Mouse (Mus musculus) neural tube, embryonic 12.5 days (tissue): ENCODE measurements at regions not wholly inside any gene's neighbourhood (a gene's known extent, or its start where the extent isn't known, plus 50 kb on each side); places are given as distances from the start of the nearest gene placed in this dataset.

Experiments
- ATAC-seq: fragments of 200-750 bp; cut with Nextera tagmentation; 2 replicates; pipeline ENCODE4 v1.8.0; 2017; ENCODE audit warnings: low read depth, mild to moderate bottlenecking, moderate TSS enrichment, moderate library complexity; ENCODE audit not compliant: low FRiP score
- H3K27ac ChIP-seq: fragments of 300-500 bp; sonication (generic); 2 replicates; pipeline ENCODE4 v1.5.1; 2016
- H3K27me3 ChIP-seq: fragments of 300-500 bp; sonication (generic); replicated peaks from 2 replicates; pipeline ENCODE4 v1.6.1; 2016; ENCODE audit warnings: mild to moderate bottlenecking
- H3K36me3 ChIP-seq: fragments of 300-500 bp; sonication (generic); 2 replicates; pipeline ENCODE4 v1.6.1; 2016; ENCODE audit warnings: mild to moderate bottlenecking
- H3K4me1 ChIP-seq: fragments of 300-500 bp; sonication (generic); 2 replicates; pipeline ENCODE4 v1.6.1; 2016
- H3K4me2 ChIP-seq: fragments of 300-500 bp; sonication (generic); replicated peaks from 2 replicates; pipeline ENCODE4 v1.6.1; 2016; ENCODE audit warnings: mild to moderate bottlenecking
- H3K4me3 ChIP-seq: fragments of 300-500 bp; sonication (generic); 2 replicates; pipeline ENCODE4 v1.5.1; 2016
- H3K9ac ChIP-seq: fragments of 300-500 bp; sonication (generic); 2 replicates; pipeline ENCODE4 v1.6.1; 2016; ENCODE audit warnings: mild to moderate bottlenecking
- H3K9me3 ChIP-seq: fragments of 300-500 bp; sonication (generic); 2 replicates; pipeline ENCODE4 v1.6.1; 2016; ENCODE audit warnings: mild to moderate bottlenecking
- WGBS: fragments of 180-500 bp; shearing (Covaris S2); methylation state at CpG from one replicate; pipeline ENCODE4 v1.1.7; 2016; 5-methylcytosine and 5-hydroxymethylcytosine counted together

DNA sequence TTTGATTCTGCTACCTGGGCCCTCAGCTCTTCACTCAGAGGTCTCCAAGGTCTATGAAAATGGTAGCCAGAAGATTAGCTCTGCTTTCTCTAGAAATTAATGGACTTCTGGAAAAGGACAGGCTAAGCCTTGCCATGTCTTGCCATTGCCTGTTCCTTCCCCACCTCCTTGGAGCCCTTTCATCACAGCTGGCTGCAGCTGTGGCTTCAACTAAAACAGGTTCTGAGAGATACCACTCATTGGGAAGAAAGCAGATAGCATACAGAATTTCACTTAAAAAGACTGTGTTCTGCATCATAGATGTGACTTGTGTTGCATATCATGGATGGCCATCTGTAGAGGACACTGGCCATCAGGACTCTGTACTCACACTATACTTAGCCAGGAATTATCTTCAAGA, 246.4 kb downstream of the Qk start:
- H3K4me3 ChIP-seq, result no peak overlapping the region
- no peaks in the 10 kb centered on the region for H3K36me3 ChIP-seq
- H3K4me1 ChIP-seq, result no peaks in the 10 kb centered on the region
- H3K27ac ChIP-seq, result no peak overlapping the region
- H3K4me2 ChIP-seq, result no peak overlapping the region
- no peaks in the 10 kb centered on the region for H3K9me3 ChIP-seq
- H3K27me3 ChIP-seq, result no peaks in the 10 kb centered on the region
- no peak overlapping the region for H3K9ac ChIP-seq
- ATAC-seq, result no peak

DNA sequence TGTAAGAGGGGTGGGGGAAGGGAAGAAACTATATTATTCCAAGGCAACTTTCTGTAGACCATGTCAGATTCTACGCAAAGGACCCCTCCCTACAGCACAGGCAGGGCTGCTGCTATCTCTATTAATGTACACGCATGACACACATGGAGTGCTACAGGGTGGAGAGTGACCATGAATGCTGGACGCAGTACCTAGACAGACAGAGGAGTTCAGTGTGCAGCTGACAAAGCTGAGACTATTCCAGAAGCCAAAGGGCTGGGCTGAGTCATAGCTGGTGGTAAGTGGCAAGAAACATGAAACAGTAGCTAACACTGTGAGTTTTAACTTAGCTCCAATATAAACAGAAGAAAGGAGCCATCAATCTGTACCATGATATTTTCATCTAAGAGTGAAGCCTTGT, 250.4 kb downstream of the Qk start:
- Histone ChIP-seq H3K4me3 (no peak overlapping the region), H3K9ac (no peak overlapping the region), H3K36me3 (no peaks in the 10 kb centered on the region), H3K9me3 (no peaks in the 10 kb centered on the region), H3K4me1 (no peaks in the 10 kb centered on the region), H3K4me2 (no peak overlapping the region), H3K27ac (no peak overlapping the region), H3K27me3 (no peaks in the 10 kb centered on the region)
- 96% methylated on average over 3 of the region's 3 CpGs for WGBS
- no peak for ATAC-seq

GRCm38 (mm10) chr17:10065131-10065530, 254.5 kb downstream of the Qk start:
- Histone ChIP-seq H3K9me3 (no peaks in the 10 kb centered on the region), H3K36me3 (no peaks in the 10 kb centered on the region), H3K4me3 (no peak overlapping the region), H3K27me3 (no peaks in the 10 kb centered on the region), H3K9ac (no peak overlapping the region), H3K27ac (no peak overlapping the region), H3K4me2 (no peak overlapping the region), H3K4me1 (no peaks in the 10 kb centered on the region)
- 70% methylated on average over 3 of the region's 3 CpGs for WGBS
- no peak for ATAC-seq

DNA sequence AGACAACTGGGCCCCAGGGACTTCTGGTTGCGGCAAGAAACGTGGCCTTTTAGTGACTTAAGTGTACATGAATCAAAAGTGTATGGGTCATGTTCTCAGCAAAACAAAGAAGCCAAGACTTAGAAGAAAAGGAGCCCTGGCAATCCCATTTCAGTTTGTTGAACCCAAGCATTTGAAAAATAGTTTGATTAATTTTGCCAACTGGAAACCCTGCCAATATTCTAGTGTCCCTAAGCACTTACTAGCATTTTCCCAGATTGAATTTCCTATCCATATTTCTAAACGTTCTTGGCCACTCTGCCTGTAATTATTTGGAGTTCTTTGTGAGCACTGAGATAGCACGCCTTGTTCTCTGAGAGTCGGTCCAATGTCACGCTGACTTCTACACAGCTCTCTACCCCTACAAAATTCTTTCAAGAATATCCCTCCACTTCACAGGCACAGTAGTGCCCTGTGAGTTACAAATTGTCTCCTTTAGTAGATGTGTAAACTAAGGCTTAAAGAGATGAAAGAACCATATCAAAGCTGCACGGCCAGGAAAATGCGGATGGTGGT, 257.0 kb downstream of the Qk start:
- Histone ChIP-seq H3K9me3 (no peaks in the 10 kb centered on the region), H3K27ac (no peak overlapping the region), H3K27me3 (no peaks in the 10 kb centered on the region), H3K4me1 (no peaks in the 10 kb centered on the region), H3K9ac (no peak overlapping the region), H3K4me2 (no peak overlapping the region), H3K4me3 (no peak overlapping the region), H3K36me3 (no peaks in the 10 kb centered on the region)
- ATAC-seq, result no peak
- 85% methylated on average over 8 of the region's 8 CpGs for WGBS

GRCm38 (mm10) chr17:10057736-10058135, 261.9 kb downstream of the Qk start:
- Histone ChIP-seq H3K4me1 (no peaks in the 10 kb centered on the region), H3K36me3 (no peaks in the 10 kb centered on the region), H3K27ac (no peak overlapping the region), H3K4me2 (no peak overlapping the region), H3K9ac (no peak overlapping the region), H3K4me3 (no peak overlapping the region), H3K27me3 (no peaks in the 10 kb centered on the region), H3K9me3 (no peaks in the 10 kb centered on the region)
- 68% methylated on average over 1 of the region's 1 CpGs for WGBS
- ATAC-seq, result no peak

DNA sequence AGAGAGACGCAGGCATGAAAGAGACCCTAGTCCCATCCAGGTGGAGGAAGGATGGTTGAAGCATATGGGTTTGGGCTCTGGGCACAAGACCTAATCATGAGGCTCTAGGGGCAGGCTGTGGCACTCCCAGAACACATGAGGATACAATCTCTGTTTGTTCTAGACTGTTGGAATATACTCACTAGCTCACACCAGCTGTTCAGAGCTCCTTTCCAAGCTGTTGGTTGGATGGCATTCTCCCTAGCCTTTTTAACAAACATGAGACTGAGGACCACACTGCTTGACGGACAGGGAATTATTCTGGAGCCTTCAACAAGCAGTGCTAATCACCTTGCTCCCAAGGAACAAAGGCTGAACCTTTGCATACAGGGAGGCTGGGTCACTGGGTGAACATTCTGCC, 263.6 kb downstream of the Qk start:
- Histone ChIP-seq H3K9me3 (no peaks in the 10 kb centered on the region), H3K4me1 (no peaks in the 10 kb centered on the region), H3K4me3 (no peak overlapping the region), H3K27ac (no peak overlapping the region), H3K36me3 (no peaks in the 10 kb centered on the region), H3K27me3 (no peaks in the 10 kb centered on the region), H3K4me2 (no peak overlapping the region), H3K9ac (no peak overlapping the region)
- no peak for ATAC-seq
- WGBS, result 87% methylated on average over 2 of the region's 2 CpGs

DNA sequence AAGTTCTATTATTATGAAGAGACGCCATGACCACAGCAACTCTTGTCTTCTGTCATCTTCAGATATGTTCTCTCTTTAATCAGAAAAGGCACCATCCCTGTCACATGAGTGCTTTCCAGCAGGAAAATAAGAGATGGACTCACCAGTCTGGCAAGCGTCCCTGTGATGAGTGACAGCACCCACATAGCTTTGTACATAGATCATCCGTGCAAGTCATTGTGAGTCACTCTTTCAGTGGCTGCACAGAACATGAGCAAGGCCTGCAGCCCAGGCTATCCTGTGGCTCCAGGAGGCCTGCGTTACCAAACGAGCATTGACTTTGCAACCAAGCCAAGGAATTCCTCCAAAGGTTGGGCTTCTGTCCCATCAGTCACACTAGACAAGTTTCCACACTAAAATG, 265.3 kb downstream of the Qk start:
- Histone ChIP-seq H3K27ac (no peak overlapping the region), H3K27me3 (no peaks in the 10 kb centered on the region), H3K4me2 (no peak overlapping the region), H3K9ac (no peak overlapping the region), H3K4me1 (no peaks in the 10 kb centered on the region), H3K4me3 (no peak overlapping the region), H3K9me3 (no peaks in the 10 kb centered on the region), H3K36me3 (no peaks in the 10 kb centered on the region)
- ATAC-seq, result no peak
- WGBS, result 89% methylated on average over 5 of the region's 5 CpGs

- H3K27me3 ChIP-seq, result no peaks in the 10 kb centered on the region
- no peak overlapping the region for H3K9ac ChIP-seq
- no peak for ATAC-seq
- H3K27ac ChIP-seq, result no peak overlapping the region
- H3K36me3 ChIP-seq, result no peaks in the 10 kb centered on the region
- no peak overlapping the region for H3K4me2 ChIP-seq
- no peaks in the 10 kb centered on the region for H3K4me1 ChIP-seq
- no peak overlapping the region for H3K4me3 ChIP-seq
- no peaks in the 10 kb centered on the region for H3K9me3 ChIP-seq
- 81% methylated on average over 5 of the region's 5 CpGs for WGBS
Observed at GRCm38 (mm10) chr17:10044336-10044735, 275.3 kb downstream of the Qk start.

DNA sequence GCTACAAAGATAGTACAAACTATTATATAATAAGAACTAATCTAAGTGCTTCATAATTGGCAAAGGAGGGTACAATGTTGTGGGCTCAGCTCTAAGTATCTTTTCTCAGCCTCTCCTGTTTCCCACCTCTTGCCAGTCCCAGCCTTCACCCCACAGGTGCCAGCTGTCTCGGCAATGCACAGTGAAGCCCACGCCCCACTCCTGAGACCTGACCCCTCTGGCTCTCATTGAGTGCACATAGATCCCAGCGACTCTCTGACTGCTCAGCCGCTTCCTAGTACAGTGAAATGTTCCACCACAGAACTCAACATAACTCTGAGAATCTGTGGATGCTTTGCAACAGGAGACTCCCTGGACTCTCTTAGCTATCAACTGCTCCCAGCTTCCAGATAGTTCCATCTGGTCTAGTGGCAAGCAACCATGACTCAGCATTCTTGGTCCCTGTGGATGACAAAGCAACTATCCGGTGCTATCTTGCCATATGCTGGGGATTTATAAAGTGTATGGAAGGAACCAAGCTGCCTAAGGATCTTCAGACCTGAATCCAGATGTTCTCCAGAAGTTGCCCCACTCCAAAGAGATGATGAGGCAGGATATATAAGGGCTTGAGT, 277.5 kb downstream of the Qk start:
- no peaks in the 10 kb centered on the region for H3K9me3 ChIP-seq
- no peak for ATAC-seq
- H3K4me3 ChIP-seq, result no peak overlapping the region
- H3K4me2 ChIP-seq, result no peak overlapping the region
- H3K27ac ChIP-seq, result no peak overlapping the region
- H3K27me3 ChIP-seq, result no peaks in the 10 kb centered on the region
- no peaks in the 10 kb centered on the region for H3K4me1 ChIP-seq
- 93% methylated on average over 5 of the region's 5 CpGs for WGBS
- no peaks in the 10 kb centered on the region for H3K36me3 ChIP-seq
- no peak overlapping the region for H3K9ac ChIP-seq

GRCm38 (mm10) chr17:10040951-10041359, 278.7 kb downstream of the Qk start:
- Histone ChIP-seq H3K9me3 (no peaks in the 10 kb centered on the region), H3K9ac (no peak overlapping the region), H3K27ac (no peak overlapping the region), H3K4me3 (no peak overlapping the region), H3K27me3 (no peaks in the 10 kb centered on the region), H3K4me1 (no peaks in the 10 kb centered on the region), H3K4me2 (no peak overlapping the region), H3K36me3 (no peaks in the 10 kb centered on the region)
- ATAC-seq, result no peak
- 77% methylated on average over 4 of the region's 4 CpGs for WGBS

DNA sequence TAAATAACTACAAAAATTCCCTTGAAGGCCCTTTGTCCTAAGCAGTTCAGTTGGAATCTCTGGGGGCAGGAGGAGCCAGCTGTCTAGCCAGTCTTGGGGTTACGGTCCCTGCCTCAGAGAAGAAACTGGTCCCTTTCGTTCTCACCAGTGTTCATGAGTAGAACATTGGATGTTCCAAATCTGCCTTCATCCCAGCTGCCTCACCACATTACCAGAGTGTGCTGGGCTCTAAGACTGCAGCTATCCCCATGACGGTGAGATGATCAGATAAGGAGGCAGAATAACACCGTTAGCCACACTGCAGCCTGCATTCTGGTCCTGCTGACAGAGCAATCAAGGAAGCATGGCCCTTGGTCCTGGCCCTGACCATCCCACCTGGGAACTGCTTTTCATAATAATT, 279.3 kb downstream of the Qk start:
- 83% methylated on average over 4 of the region's 4 CpGs for WGBS
- no peak overlapping the region for H3K4me2 ChIP-seq
- no peak for ATAC-seq
- no peaks in the 10 kb centered on the region for H3K27me3 ChIP-seq
- no peak overlapping the region for H3K9ac ChIP-seq
- H3K9me3 ChIP-seq, result no peaks in the 10 kb centered on the region
- no peaks in the 10 kb centered on the region for H3K36me3 ChIP-seq
- no peak overlapping the region for H3K27ac ChIP-seq
- no peak overlapping the region for H3K4me3 ChIP-seq
- H3K4me1 ChIP-seq, result no peaks in the 10 kb centered on the region

DNA sequence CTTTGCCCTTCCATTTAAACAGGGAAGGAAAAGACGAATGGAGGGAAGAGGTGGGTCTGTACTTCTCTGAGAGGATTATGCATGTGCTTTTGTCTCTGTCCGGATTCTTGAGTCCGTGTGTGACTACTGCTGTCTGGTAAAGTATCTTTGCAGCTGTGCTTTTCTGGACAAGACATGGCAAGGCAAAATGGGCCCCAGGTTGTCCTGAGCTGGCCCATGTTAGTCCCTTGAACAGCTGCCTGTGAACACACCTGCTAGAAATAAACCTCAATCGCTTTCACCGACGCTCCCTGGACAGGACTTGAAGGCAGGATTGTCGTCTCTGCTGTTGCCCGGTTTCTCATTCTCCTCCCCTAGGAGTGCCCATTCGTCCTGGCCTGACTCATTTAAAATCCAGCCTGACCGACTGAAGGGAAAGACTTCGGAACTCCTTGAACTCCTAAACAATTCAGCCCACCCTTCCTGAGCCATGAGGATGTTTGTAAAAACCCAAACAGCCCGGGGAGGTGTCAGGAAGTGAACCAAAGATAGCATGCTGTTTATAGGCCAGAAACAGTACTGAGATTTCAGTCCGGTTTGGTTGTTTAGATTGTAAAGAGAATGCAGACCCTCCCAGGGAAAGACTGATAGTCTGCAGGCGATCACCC, 281.7 kb downstream of the Qk start:
- H3K4me3 ChIP-seq, result no peak overlapping the region
- no peak overlapping the region for H3K9ac ChIP-seq
- no peaks in the 10 kb centered on the region for H3K9me3 ChIP-seq
- no peak for ATAC-seq
- no peaks in the 10 kb centered on the region for H3K4me1 ChIP-seq
- H3K36me3 ChIP-seq, result no peaks in the 10 kb centered on the region
- H3K27me3 ChIP-seq, result no peaks in the 10 kb centered on the region
- H3K4me2 ChIP-seq, result no peak overlapping the region
- WGBS, result 49% methylated on average over 14 of the region's 14 CpGs
- no peak overlapping the region for H3K27ac ChIP-seq

GRCm38 (mm10) chr17:10033510-10033909, 286.1 kb downstream of the Qk start:
- no peak for ATAC-seq
- WGBS, result 70% methylated on average over 4 of the region's 4 CpGs
- Histone ChIP-seq H3K4me3 (no peak overlapping the region), H3K4me2 (no peak overlapping the region), H3K9ac (no peak overlapping the region), H3K27ac (no peak overlapping the region), H3K4me1 (peaks cover 8% of the 10 kb centered on the region), H3K36me3 (no peaks in the 10 kb centered on the region), H3K9me3 (no peaks in the 10 kb centered on the region), H3K27me3 (no peaks in the 10 kb centered on the region)
